In the genomic region with DNA sequence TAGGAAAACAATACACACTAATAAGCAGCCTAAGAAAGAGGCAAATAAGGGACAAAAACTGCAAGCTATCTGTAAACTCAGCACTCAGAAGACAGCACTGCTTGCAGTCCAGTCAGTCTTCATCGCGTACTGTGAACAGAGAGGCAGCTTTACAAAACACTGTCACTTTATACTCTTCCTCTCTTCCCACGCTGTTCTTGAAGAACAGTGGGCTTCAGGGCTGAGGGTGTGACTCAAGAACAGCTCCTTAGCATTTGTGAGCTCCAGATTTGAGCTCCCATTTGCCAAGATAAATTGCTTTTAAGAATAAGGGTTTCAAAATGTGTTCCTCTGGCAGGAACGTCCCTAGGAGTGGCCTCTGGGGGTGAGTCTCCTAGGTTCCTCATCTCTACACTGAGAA, we compare ENCODE assay signal across 20 mouse cellular contexts. TPM values are rescaled to one million over a fixed set of nuclear protein-coding genes. Genes with fewer than 3 reads are reported as not detected.
DNase-seq lines count a peak whose midpoint lies in the region; ATAC-seq and TF ChIP-seq lines count a peak whose summit lies in the region.
"Had no signal": no experiment of that assay in that cellular context is flagged by ENCODE, and none has a peak within 500 bp of the region (broad histone marks: within the 10 kb centered on the region; RNA-seq: fewer than 3 reads in every experiment).

No protein-coding gene starts in this region.

- peaks cover 19% of the 10 kb centered on the region for H3K4me1 ChIP-seq in heart, embryonic 15.5 days (replicated peaks)
- no peaks in the 10 kb centered on the region for H3K4me1 ChIP-seq in midbrain, embryonic 11.5 days (ENCODE audit: control insufficient read depth, insufficient read depth, low read length)
- no peaks in the 10 kb centered on the region for H3K4me1 ChIP-seq in midbrain, embryonic 13.5 days (replicated peaks)
- H3K4me1 ChIP-seq: embryonic facial prominence, embryonic 10.5 days; embryonic facial prominence, embryonic 12.5 days; forebrain, embryonic 15.5 days had no signal

- peak overlapping the region; percentile 51; the same call in 1 of the 2 replicates for H3K27ac ChIP-seq in gastrocnemius, adult 2 months
- 0 out of 2 replicates have a peak overlapping the region, but pooled peaks have one; percentile 20 for H3K27ac ChIP-seq in heart, embryonic 15.5 days
- no peak overlapping the region for H3K27ac ChIP-seq in midbrain, embryonic 11.5 days (ENCODE audit: low read depth, low read length)
- no peak overlapping the region for H3K27ac ChIP-seq in midbrain, embryonic 13.5 days
- H3K27ac ChIP-seq: embryonic facial prominence, embryonic 10.5 days; embryonic facial prominence, embryonic 12.5 days; forebrain, embryonic 13.5 days; forebrain, embryonic 15.5 days had no signal

- H3K36me3 ChIP-seq in heart, embryonic 15.5 days = peaks cover 17% of the 10 kb centered on the region
- peaks cover 9% of the 10 kb centered on the region for H3K36me3 ChIP-seq in midbrain, embryonic 11.5 days (ENCODE audit: control insufficient read depth, insufficient read depth, low read length)
- peaks cover 24% of the 10 kb centered on the region for H3K36me3 ChIP-seq in midbrain, embryonic 13.5 days

- no peaks in the 10 kb centered on the region for H3K9me3 ChIP-seq in heart, embryonic 15.5 days (replicated peaks)
- H3K9me3 ChIP-seq in midbrain, embryonic 11.5 days (ENCODE audit: control insufficient read depth, low read length) = no peaks in the 10 kb centered on the region
- H3K9me3 ChIP-seq in midbrain, embryonic 13.5 days = no peaks in the 10 kb centered on the region
- H3K9me3 ChIP-seq: embryonic facial prominence, embryonic 10.5 days; embryonic facial prominence, embryonic 12.5 days; forebrain, embryonic 13.5 days; forebrain, embryonic 15.5 days had no signal

- H3K27me3 ChIP-seq in heart, embryonic 15.5 days = no peaks in the 10 kb centered on the region
- H3K27me3 ChIP-seq in midbrain, embryonic 11.5 days (ENCODE audit: control insufficient read depth, insufficient read depth, low read length) = no peaks in the 10 kb centered on the region
- H3K27me3 ChIP-seq in midbrain, embryonic 13.5 days = no peaks in the 10 kb centered on the region
- H3K27me3 ChIP-seq: embryonic facial prominence, embryonic 12.5 days; forebrain, embryonic 13.5 days; forebrain, embryonic 15.5 days had no signal

- DNase-seq in gastrocnemius, adult 2 months = no peak
- no peak for DNase-seq in gastrocnemius, postnatal 10 days
- no peak for DNase-seq in heart, adult 9 months (ENCODE audit: low spot score in 2 of 2)
- DNase-seq in midbrain, embryonic 11.5 days (ENCODE audit: low spot score, missing footprints) = peak; percentile 47
- DNase-seq in brain, adult 2 months (ENCODE audit: low read depth, low spot score) = peak; percentile 63
- DNase-seq in testis, postnatal 14 days (ENCODE audit: low spot score) = no peak
- DNase-seq: adrenal gland, adult 2 months; adrenal gland, postnatal 10 days; adrenal gland, postnatal 25 days; cerebellum, adult 11-12 months; cerebellum, adult 2 months; cerebellum, adult 9-10 months; cerebellum, postnatal 10 days; cerebellum, postnatal 25 days had no signal

- no peak overlapping the region for H3K4me2 ChIP-seq in heart, embryonic 15.5 days
- H3K4me2 ChIP-seq in midbrain, embryonic 11.5 days = no peak overlapping the region
- no peak overlapping the region for H3K4me2 ChIP-seq in midbrain, embryonic 13.5 days (replicated peaks)
- H3K4me2 ChIP-seq: embryonic facial prominence, embryonic 12.5 days; forebrain, embryonic 13.5 days; forebrain, embryonic 15.5 days had no signal

- H3K9ac ChIP-seq in heart, embryonic 15.5 days = no peak overlapping the region
- no peak overlapping the region for H3K9ac ChIP-seq in midbrain, embryonic 11.5 days (ENCODE audit: low read length)
- no peak overlapping the region for H3K9ac ChIP-seq in midbrain, embryonic 13.5 days (replicated peaks)
- H3K9ac ChIP-seq: embryonic facial prominence, embryonic 12.5 days; forebrain, embryonic 13.5 days; forebrain, embryonic 15.5 days had no signal

- no peak for ATAC-seq in heart, embryonic 15.5 days (replicated peaks; ENCODE audit: insufficient number of reproducible peaks, insufficient read depth, low FRiP score, low read depth)
- no peak for ATAC-seq in midbrain, embryonic 11.5 days (ENCODE audit: low FRiP score)
- ATAC-seq in midbrain, embryonic 13.5 days = no peak
- ATAC-seq: forebrain, embryonic 13.5 days; forebrain, embryonic 15.5 days had no signal

- no peak overlapping the region for H3K4me3 ChIP-seq in gastrocnemius, adult 2 months
- no peak overlapping the region for H3K4me3 ChIP-seq in heart, embryonic 15.5 days
- no peak overlapping the region for H3K4me3 ChIP-seq in midbrain, embryonic 11.5 days (ENCODE audit: low read depth, low read length)
- no peak overlapping the region for H3K4me3 ChIP-seq in midbrain, embryonic 13.5 days (replicated peaks)
- H3K4me3 ChIP-seq: embryonic facial prominence, embryonic 10.5 days; embryonic facial prominence, embryonic 12.5 days; forebrain, embryonic 13.5 days; forebrain, embryonic 15.5 days had no signal

- intact Hi-C loops in gastrocnemius, adult 2 months (cut with DNase I) = no loop called here

- TF ChIP-seq CTCF in gastrocnemius, adult 2 months (IDR thresholded peaks at IDR 0.05) = no peak

- WGBS in heart, embryonic 15.5 days = 80% methylated on average over 4 of the region's 4 CpGs
- 87% methylated on average over 4 of the region's 4 CpGs for WGBS in midbrain, embryonic 11.5 days
- 82% methylated on average over 4 of the region's 4 CpGs for WGBS in midbrain, embryonic 13.5 days

RNA-seq across cellular contexts. Expression of a gene that starts 33.0 kb away (rescaled TPM):
- total RNA-seq in gastrocnemius, adult 2 months (2021) = 10 to 100 TPM; 35.5 to 54.4 TPM
- total RNA-seq in gastrocnemius, postnatal 10 days (2021) = 10 to 100 TPM; 42.0 to 48.3 TPM
- polyA plus RNA-seq in heart, embryonic 15.5 days (2015; fragmentation: Nextera tagmentation; extraction: Ambion mirVana) = 13.6 and 16.1 TPM in 2 replicates
- 25.0 and 27.3 TPM in 2 replicates for polyA plus RNA-seq in midbrain, embryonic 11.5 days (2014; fragmentation: Nextera tagmentation; extraction: Ambion mirVana)
- polyA plus RNA-seq in midbrain, embryonic 13.5 days (2015; fragmentation: Nextera tagmentation; extraction: Ambion mirVana) = 44.9 and 49.9 TPM in 2 replicates

Comparison
In these comparisons a context has a peak if more than half of its experiments do, and no peak if none do; other contexts are left out.
1. DNase-seq: peak in midbrain, embryonic 11.5 days (single experiment) and brain, adult 2 months (single experiment); none in gastrocnemius, adult 2 months (single experiment), gastrocnemius, postnatal 10 days (single experiment), heart, adult 9 months (0 of 2) and testis, postnatal 14 days (single experiment).
2. H3K27ac ChIP-seq: peak in gastrocnemius, adult 2 months (single experiment) and heart, embryonic 15.5 days (single experiment); none in midbrain, embryonic 11.5 days (single experiment) and midbrain, embryonic 13.5 days (single experiment).